Mouse (Mus musculus) megakaryocyte, embryonic 14.5 days (primary cell): Measurements from ENCODE around the gene Ror1.

Source experiments
- FLI1 ChIP-seq: IDR thresholded peaks from 2 replicates; pipeline ENCODE4 v1.6.1; 2012; ENCODE audit warnings: low read length, inconsistent platforms, mixed read lengths
- GATA1 ChIP-seq: IDR thresholded peaks from 3 replicates; pipeline ENCODE4 v1.6.1; 2012; ENCODE audit warnings: mixed read lengths, low read length, inconsistent platforms, borderline replicate concordance

DNA sequence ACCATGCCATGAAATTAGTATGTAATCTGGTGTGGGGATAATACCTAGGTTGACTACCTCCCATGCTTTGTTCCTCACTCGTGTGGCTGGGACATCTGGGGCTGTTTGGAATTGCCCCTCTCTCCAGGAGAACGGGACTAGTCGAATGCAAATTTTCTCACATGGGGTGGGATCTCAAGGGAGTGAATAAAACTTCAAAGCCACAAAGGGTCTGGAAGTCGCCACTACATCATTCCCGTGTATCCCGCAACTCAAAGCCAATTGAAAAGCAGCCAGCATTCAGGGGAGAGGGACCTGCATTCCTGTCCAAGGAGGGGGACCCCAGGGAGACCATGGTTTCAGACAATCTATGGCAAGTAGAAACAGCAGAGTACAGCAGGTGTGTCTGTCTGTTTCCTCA, 48.5 kb upstream of the Ror1 start:
- no peak for TF ChIP-seq GATA1
- no peak for TF ChIP-seq FLI1
